Mouse (Mus musculus): ENCODE measurements at regions not wholly inside any gene's neighbourhood (a gene's known extent, or its start where the extent isn't known, plus 50 kb on each side); places are given as distances from the start of the nearest gene placed in this dataset.

DNA sequence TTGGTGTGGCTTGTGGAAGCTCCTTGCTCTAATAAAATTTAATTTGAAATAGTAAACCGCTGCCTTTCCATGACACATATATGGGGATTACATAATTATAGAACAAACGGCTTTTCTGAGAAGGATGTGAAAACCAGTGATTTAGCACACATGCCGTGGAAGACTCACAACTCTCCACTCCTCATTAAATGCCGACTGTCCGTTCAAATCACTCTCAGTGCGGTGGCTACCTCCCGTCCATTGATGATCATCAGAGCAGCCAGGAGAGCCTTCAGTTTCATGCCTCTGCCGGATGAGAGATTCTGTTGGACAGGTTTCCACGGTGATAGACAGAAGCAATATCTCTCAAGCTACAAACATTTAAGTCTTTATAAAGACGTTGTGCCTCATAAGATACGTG is 451.3 kb downstream of the Glrx3 start:
- no peak for DNase-seq

- no peak for DNase-seq
These were observed 469.1 kb downstream of the Glrx3 start for GRCm38 (mm10) chr7:137906424-137907060.

DNA sequence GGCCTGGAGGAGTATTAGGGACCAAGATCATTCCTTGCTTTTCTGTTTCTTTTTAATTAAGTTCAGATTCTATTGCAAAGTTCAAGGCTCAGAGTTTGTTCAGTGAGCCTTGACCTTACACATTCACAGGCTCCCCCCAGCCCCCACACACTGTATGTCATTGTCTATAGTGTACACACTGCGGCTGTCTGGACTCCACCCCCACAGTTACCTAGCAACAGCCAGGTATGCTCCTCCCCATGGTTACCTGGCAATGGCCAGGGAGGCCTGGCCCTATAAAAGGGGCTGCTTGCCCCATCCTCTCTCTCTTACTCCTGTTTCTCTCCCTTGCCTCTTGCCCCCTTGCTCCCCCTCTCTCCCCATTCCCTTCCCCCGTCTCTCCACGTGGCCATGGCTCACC is 472.0 kb downstream of the Glrx3 start:
- no peak for DNase-seq

DNA sequence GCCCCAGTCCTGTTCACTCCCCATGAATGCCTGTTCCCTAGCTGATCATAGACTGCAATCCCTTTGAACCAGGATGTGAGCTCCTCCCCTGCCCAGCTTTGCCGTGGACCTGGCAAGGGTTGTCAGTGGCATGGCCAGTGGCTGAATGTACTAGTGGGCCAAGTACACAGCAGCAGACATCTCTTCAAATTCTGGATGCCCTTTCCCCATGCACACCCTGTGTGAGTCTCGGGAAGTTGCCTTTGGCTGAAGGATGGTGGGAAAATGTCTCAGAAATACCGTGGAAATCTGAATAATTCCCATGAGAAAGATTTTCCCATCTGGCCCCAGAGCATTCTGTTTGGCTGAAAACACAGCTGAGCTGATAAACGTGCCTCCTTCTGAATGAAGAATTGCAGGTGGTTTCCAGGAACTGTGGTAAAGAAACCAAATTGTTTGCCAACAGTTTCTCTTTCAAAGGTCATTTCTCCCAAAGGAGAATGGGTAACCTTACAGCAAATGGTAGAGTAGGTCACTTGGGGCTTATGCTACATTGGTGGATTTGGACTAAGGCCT is 476.2 kb downstream of the Glrx3 start:
- no peak for DNase-seq

- no peak for DNase-seq
These were observed 477.1 kb downstream of the Glrx3 start for GRCm38 (mm10) chr7:137914506-137914905.

DNA sequence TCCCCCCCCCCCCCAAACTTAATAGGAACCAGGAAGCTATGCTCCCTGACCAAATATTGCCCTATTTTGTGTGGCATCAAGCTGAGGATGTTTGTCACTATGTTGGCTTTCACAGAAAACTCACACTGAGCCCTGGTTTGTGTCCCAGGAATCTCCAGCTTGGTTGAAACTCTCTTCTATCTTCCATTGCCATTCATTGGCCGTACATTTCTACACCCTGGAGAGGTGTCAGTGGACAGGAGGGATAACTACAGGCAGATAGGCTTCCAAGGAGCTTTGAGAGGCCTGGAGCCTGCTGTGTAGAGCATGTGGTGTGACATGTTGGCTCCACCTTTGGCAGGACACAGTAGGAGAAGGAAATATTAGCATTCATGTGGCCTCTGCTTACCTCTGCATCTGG is 478.9 kb downstream of the Glrx3 start:
- no peak for DNase-seq

- DNase-seq: peak; percentile 49
These were observed 472.9 kb downstream of the Tcerg1l start for GRCm38 (mm10) chr7:137924464-137925167.

DNA sequence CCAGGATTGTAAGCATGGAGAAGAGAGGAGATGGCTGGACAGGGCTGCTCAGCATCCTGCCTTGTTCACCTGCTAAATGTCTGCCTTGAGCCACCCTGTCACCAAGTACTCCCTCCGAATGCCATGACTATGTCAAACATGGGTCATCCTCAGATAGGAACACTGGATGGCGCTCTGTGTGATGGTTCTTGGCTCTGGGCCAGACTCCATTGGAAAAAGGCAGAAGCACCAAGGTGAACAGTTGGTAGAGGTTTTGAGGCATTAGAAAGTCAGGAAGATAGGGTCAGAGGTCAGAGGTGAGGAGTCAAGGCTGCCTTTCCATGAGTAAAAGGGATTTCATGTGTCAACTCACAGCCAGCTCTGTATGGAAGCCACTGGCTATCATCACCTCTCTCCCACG is 471.9 kb downstream of the Tcerg1l start:
- no peak for DNase-seq

- DNase-seq: no peak
These were observed 470.2 kb downstream of the Tcerg1l start for GRCm38 (mm10) chr7:137927371-137927770.

GRCm38 (mm10) chr7:137930200-137930599 is 467.3 kb downstream of the Tcerg1l start:
- DNase-seq: no peak

DNA sequence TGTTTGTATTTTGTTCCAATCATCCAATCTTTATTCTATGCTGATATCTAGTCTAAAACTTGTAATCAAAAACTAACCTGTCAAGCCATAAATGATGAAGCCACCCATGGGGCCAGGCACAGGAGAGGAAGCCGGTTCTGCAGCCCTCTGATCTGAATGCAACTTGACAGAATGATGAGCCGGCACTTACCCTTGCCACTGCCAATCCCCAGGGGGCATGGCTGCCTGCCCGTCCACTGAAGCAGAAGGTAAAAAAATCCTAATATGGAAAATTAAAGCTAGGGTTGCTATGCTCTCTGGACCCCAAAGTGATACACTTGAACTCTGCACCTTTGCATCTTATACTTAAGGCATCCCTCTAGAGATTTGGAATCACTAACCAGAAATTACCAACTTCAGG is 461.6 kb downstream of the Tcerg1l start:
- DNase-seq: no peak

DNA sequence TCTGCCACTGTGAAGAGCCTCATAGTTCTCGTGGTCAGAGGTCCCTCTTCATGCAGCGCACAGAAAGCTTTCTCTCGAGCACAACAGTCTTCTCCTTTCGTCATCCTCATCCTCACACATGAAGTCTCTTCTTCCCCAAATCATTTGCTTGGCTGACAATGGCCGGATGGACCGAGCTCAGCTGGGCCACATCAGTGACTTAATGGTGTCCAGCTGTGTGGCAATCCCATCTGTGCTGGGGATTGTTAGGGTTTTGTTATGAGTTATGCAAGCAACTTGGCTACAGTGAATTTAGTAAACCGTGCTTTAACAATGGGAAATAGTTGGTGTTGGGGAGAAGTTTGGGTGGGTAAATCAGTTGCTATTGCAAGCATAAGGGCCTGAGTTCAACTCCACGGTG is 458.4 kb downstream of the Tcerg1l start:
- no peak for DNase-seq

DNA sequence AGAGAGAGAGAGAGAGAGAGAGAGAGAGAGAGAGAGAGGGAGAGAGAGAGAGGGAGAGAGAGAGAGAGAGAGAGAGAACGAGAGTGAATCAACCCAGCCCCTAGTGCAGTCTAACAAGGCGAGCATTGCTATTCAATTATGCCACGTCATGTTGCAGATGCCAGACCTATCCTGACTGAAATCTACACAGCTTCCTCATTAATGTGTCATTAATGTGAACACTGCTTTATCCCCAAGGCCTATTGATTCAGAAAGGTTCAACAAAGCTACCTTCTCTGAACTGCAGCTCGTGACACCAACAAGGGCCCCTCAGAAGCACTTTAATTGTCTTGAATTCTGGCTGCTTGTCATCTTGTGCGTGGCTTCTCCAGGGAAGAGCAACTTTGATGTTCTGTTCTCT is 457.4 kb downstream of the Tcerg1l start:
- no peak for DNase-seq

- DNase-seq: no peak
These were observed 452.5 kb downstream of the Tcerg1l start for GRCm38 (mm10) chr7:137944991-137945390.

- DNase-seq: no peak
These were observed 450.1 kb downstream of the Tcerg1l start for GRCm38 (mm10) chr7:137947424-137947823.

DNA sequence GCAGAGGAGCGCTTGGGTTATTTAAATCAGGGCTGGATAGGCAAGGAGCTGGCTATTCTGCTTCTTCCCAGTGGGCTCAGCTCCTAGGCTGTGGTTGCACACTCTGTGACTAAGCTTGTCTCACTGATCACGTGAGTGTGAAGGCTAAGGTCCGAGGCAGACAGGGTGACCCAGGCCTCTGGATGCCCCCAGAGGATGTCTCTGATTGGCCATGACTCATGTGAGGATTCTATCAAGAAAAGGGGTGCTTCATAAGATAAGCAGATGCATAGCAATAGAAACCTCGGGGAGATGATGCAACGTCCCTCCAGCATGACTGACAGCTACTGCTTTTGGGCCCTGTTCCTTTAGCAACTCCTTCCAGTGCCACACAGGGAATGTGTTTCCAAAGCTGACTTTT is 440.2 kb downstream of the Tcerg1l start:
- no peak for DNase-seq

DNA sequence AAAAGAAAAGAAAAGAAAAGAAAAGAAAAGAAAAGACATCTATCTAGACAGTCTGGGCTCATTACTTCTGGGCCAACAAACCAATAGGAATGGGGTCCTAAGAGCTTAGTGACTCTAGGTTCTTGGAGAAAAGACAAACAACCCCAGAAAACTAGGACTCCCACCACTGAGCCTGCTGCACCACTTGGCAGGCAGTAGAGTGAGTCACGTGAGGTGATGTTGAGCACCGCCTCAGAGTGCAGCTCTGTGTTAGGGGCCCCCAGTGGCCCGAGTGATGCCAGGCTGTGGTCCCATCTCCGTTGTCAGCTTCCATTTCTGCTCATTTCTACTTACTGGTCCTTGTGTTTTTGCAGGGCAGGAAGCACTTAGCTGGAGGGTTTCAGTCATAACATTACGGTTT is 439.7 kb downstream of the Tcerg1l start:
- no peak for DNase-seq

DNA sequence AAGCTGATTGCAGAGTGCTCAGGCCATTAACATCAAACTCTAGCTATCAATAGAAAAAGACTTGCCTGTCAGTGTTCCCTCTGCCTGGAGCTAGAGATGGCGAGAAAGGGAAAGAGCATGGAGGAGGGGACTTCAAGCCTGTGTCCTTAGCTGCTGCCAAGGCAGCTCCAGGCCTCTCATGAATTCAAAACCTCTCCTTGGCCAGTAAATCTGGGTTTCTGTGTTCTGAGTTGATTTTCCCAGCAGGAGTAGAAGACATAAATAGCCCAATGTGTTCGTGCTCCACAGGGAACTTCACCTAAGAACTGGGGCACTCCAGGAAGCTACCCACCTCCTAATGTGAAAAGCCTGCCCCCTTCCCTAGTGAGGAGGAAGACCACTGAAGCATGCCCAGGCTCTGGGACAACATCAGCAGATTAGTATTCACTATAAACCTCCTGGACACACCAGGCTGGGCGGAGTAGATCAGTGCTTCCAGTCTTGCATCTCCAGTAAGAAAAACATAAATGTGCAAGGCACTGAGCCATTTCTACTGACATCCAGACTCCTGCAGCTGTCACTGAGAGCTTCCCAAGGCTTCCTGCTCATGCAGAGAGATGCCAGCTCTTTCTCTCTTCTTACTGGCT is 433.9 kb downstream of the Tcerg1l start:
- DNase-seq: peak; percentile 49

DNA sequence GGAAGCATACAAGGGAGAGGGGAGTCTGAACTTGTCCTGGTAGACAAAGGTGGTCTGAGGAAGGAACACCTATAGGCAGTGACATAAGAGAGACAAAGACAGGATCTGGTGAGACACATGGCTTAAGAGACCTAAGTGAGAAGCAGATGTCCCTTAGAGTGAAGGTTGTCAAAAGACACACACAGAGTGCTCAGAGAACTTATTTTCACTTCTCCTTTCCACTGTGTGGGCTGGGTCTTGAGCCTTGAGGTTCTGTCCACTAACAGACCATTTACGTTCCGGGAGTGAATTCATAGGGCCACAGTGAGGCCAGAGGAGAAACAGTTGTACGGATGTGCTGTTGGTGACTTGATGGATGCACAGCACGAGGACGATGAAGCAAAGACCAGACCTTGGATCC is 422.8 kb downstream of the Tcerg1l start:
- no peak for DNase-seq

GRCm38 (mm10) chr7:137977527-137977926 is 420.0 kb downstream of the Tcerg1l start:
- no peak for DNase-seq

- no peak for DNase-seq
These were observed 418.2 kb downstream of the Tcerg1l start for GRCm38 (mm10) chr7:137979361-137979760.

DNA sequence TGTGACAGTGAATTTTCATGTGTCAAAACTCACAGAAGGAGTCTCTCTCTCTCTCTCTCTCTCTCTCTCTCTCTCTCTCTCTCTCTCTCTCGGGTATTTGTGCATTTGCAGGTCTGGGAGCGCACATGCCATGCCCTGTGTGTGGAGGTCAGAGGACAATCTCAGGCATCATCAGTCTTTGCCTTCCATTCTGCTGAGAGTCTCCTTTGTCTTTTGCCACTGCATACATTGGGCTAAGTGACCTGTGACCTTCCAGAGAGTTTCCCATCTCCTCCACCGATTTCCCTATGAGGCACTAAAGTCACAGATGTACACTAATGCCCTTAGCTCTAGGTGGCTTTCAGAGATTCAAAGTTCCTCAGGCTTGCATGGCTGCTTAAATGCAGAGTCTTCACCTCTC is 391.7 kb downstream of the Tcerg1l start:
- no peak for DNase-seq

- peak; percentile 8 for DNase-seq
These were observed 390.6 kb downstream of the Tcerg1l start for GRCm38 (mm10) chr7:138006971-138007370.

GRCm38 (mm10) chr7:138008601-138009000 is 388.9 kb downstream of the Tcerg1l start:
- DNase-seq: peak; percentile 9
